Mouse (Mus musculus) limb, embryonic 14.5 days (tissue): ENCODE data around the gene Sdad1. TPM values are rescaled to one million over a fixed set of nuclear protein-coding genes. Genes with fewer than 3 reads are reported as not detected.
A peak's percentile ranks its signal among the peaks of the same experiment; 100 is the strongest.
"Not testable (repeated sequence)": the region's sequence is repeated elsewhere in the genome, so short reads cannot be mapped to it uniquely, and the experiment has no call there.

Experiments
- ATAC-seq: fragments of 200-750 bp; cut with Nextera tagmentation; 2 replicates; pipeline ENCODE4 v1.8.0; 2017; ENCODE audit warnings: low read depth, moderate number of reproducible peaks, moderate TSS enrichment; ENCODE audit not compliant: low FRiP score
- DNase-seq: peaks from one replicate; pipeline ENCODE4 v3.0.0-alpha.2; 2015; ENCODE audit warnings: low spot score
- H3K27ac ChIP-seq: fragments of 300-500 bp; sonication (generic); replicated peaks from 2 replicates; pipeline ENCODE4 v1.5.1; 2014; ENCODE audit warnings: low read depth, mild to moderate bottlenecking, low read length, moderate library complexity, mixed read lengths
- H3K27me3 ChIP-seq: fragments of 300-500 bp; sonication (generic); 2 replicates; pipeline ENCODE4 v1.6.1; 2014; ENCODE audit warnings: low read length, mixed read lengths; ENCODE audit not compliant: control insufficient read depth, insufficient read depth
- H3K36me3 ChIP-seq: fragments of 300-500 bp; sonication (generic); 2 replicates; pipeline ENCODE4 v1.6.1; 2014; ENCODE audit warnings: mild to moderate bottlenecking, low read length, moderate library complexity, mixed read lengths; ENCODE audit not compliant: control insufficient read depth, insufficient read depth
- H3K4me1 ChIP-seq: fragments of 300-500 bp; sonication (generic); 2 replicates; pipeline ENCODE4 v1.6.1; 2014; ENCODE audit warnings: antibody characterized with exemption, low read length, mixed read lengths; ENCODE audit not compliant: control insufficient read depth, insufficient read depth
- H3K4me2 ChIP-seq: fragments of 300-500 bp; sonication (generic); replicated peaks from 2 replicates; pipeline ENCODE4 v1.6.1; 2014; ENCODE audit warnings: low read depth, mild to moderate bottlenecking, low read length, moderate library complexity; ENCODE audit not compliant: severe bottlenecking
- H3K4me3 ChIP-seq: fragments of 300-500 bp; sonication (generic); replicated peaks from 2 replicates; pipeline ENCODE4 v1.5.1; 2014; ENCODE audit warnings: low read length
- H3K9ac ChIP-seq: fragments of 300-500 bp; sonication (generic); 2 replicates; pipeline ENCODE4 v1.6.1; 2014; ENCODE audit warnings: mild to moderate bottlenecking, low read depth, low read length, moderate library complexity; ENCODE audit not compliant: severe bottlenecking
- H3K9me3 ChIP-seq: fragments of 300-500 bp; sonication (generic); 2 replicates; pipeline ENCODE4 v1.6.1; 2016; ENCODE audit warnings: low read length; ENCODE audit not compliant: control insufficient read depth
- POLR2A ChIP-seq: fragments of 200-500 bp; IDR thresholded peaks from 2 replicates; pipeline ENCODE4 v1.8.0; 2012; ENCODE audit warnings: inconsistent platforms, mild to moderate bottlenecking, moderate library complexity, borderline replicate concordance; ENCODE audit not compliant: insufficient read depth, insufficient read length; ENCODE audit errors: extremely low read depth
- WGBS: fragments of 180-500 bp; shearing (Covaris S2); extraction: QIAGEN DNeasy Blood & Tissue Kit; methylation state at CpG from one replicate; pipeline ENCODE4 v1.1.7; 2014; 5-methylcytosine and 5-hydroxymethylcytosine counted together
- polyA plus RNA-seq, 2 experiments: library from polyadenylated mRNA; depleted of rRNA in 1 of 2; stranded (reverse) in 1 of 2; unstranded in 1 of 2; fragments of >200 nt; fragmentation: Nextera tagmentation in 1 of 2; extraction: Ambion mirVana in 1 of 2; gene quantifications; 2 replicates each; pipeline versions ENCODE4 v1.2.1 to v1.2.3; 2012 to 2014

The Sdad1 gene
- polyA plus RNA-seq (2012; rRNA removed) (26.9 and 27.6 TPM in 2 replicates), polyA plus RNA-seq (2014; fragmentation: Nextera tagmentation; extraction: Ambion mirVana) (40.3 and 44.2 TPM in 2 replicates)

GRCm38 (mm10) chr5:92309681-92310511, at the start of gene Sdad1:
Gene Sdad1 (minus strand): TSS chr5:92310479.
- Histone ChIP-seq H3K9me3 (no peaks in the 10 kb centered on the region), H3K36me3 (peaks cover 15% of the 10 kb centered on the region), H3K4me3 (peak within 1 kb of the TSS; percentile 86), H3K4me2 (peak within 1 kb of the TSS; percentile 56), H3K4me1 (peaks cover 5% of the 10 kb centered on the region), H3K9ac (peak within 1 kb of the TSS; percentile 88), H3K27me3 (no peaks in the 10 kb centered on the region), H3K27ac (peak within 1 kb of the TSS; percentile 78)
- DNase-seq, result peak; percentile 93
- 3% methylated on average over 40 of the region's 41 CpGs for WGBS
- 0 out of 2 replicates have a peak, but pooled peaks have one; percentile 19 for TF ChIP-seq POLR2A
- peak; percentile 94 for ATAC-seq

- Histone ChIP-seq H3K4me3 (no peak overlapping the region), H3K4me2 (no peak overlapping the region), H3K27ac (no peak overlapping the region), H3K9me3 (no peaks in the 10 kb centered on the region), H3K27me3 (no peaks in the 10 kb centered on the region), H3K9ac (no peak overlapping the region), H3K4me1 (no peaks in the 10 kb centered on the region), H3K36me3 (no peaks in the 10 kb centered on the region)
- ATAC-seq, result no peak
- DNase-seq, result no peak
- WGBS, result 86% methylated on average over 11 of the region's 11 CpGs
- TF ChIP-seq POLR2A, result no peak
These were observed 48.6 kb upstream of the Sdad1 start for GRCm38 (mm10) chr5:92358767-92359455.

GRCm38 (mm10) chr5:92358033-92358432, 47.8 kb upstream of the Sdad1 start:
- 22% methylated on average over 12 of the region's 12 CpGs for WGBS
- Histone ChIP-seq H3K4me2 (no peak overlapping the region), H3K27me3 (no peaks in the 10 kb centered on the region), H3K9me3 (no peaks in the 10 kb centered on the region), H3K27ac (no peak overlapping the region), H3K9ac (no peak overlapping the region), H3K4me3 (no peak overlapping the region), H3K36me3 (no peaks in the 10 kb centered on the region), H3K4me1 (no peaks in the 10 kb centered on the region)
- ATAC-seq, result peak; percentile 15; the same call in 1 of the 2 replicates
- DNase-seq, result peak; percentile 46
- no peak for TF ChIP-seq POLR2A

- no peaks in the 10 kb centered on the region; the same call in 1 of the 2 replicates for H3K4me1 ChIP-seq
- peak overlapping the region; percentile 28; the same call in 1 of the 2 replicates for H3K4me2 ChIP-seq
- no peaks in the 10 kb centered on the region for H3K9me3 ChIP-seq
- no peak overlapping the region for H3K27ac ChIP-seq
- no peaks in the 10 kb centered on the region for H3K27me3 ChIP-seq
- WGBS, result 26% methylated on average over 11 of the region's 11 CpGs
- TF ChIP-seq POLR2A, result no peak
- DNase-seq (no peak), ATAC-seq (no peak)
- no peak overlapping the region for H3K4me3 ChIP-seq
- H3K36me3 ChIP-seq, result no peaks in the 10 kb centered on the region
- H3K9ac ChIP-seq, result no peak overlapping the region
These were observed 43.2 kb upstream of the Sdad1 start for GRCm38 (mm10) chr5:92353517-92353916.

GRCm38 (mm10) chr5:92352716-92353115, 42.4 kb upstream of the Sdad1 start:
- not testable (repeated sequence) for H3K9me3 ChIP-seq, H3K36me3 ChIP-seq, H3K4me1 ChIP-seq, H3K4me2 ChIP-seq, ATAC-seq, H3K9ac ChIP-seq, H3K27ac ChIP-seq, H3K4me3 ChIP-seq, H3K27me3 ChIP-seq, DNase-seq
- WGBS, result 62% methylated on average over 4 of the region's 4 CpGs
